Mouse (Mus musculus): Measurements from ENCODE around the gene 4921501E09Rik.

- TF ChIP-seq CTCF (IDR thresholded peaks at IDR 0.05; ENCODE audit: borderline replicate concordance, control insufficient read depth, extremely low read depth, insufficient read depth, low read length, poor library complexity) (no peak), POLR2A (IDR thresholded peaks at IDR 0.05; ENCODE audit: control insufficient read depth, extremely low read depth, insufficient read depth, low read length, poor library complexity) (no peak)
Observed at GRCm38 (mm10) chr17:33032900-33033891, 34.7 kb downstream of the 4921501E09Rik start, which contains the start of gene Zfp763.

Measured in thymus, adult 2 months (tissue).